Comparison of ENCODE assay signal across 8 mouse cellular contexts in the genomic region with DNA sequence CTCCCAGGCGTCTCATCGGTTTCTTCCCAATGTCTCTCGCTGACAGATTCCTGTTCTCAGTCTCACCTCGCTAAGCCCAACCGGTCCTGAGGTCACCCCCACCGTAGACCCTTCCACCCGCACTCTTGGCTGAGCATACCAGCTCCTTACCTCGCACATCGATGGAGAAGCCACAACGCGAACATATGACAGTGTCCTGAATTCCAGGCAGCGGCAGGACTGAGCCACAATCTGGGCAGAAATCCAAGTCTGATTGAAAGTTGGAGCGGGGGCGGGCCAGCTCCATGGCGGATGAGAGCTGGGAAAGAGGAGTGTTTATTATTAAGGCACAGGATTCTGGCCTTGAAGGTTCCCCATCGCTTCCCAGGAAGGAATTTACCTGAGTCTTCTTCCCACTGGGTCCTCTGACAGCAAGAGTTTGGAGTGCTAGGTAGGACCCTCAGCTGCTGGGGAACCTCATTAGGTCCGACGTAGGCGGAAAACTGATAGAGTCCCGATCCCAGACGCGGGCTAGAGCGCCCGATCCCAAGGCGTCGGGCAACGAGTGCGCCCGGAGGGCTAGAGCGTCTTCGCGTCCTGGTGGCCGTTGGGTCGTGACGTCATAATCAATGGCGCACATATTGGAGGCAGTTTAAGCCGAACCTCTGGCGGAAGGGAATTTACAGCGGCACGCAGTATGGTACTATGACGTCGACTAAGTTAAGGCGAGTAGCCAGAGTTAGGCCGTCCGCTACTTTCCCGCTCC. TPM values are rescaled to one million over a fixed set of nuclear protein-coding genes. Genes with fewer than 3 reads are reported as not detected.
DNase-seq lines count a peak whose midpoint lies in the region; ATAC-seq and TF ChIP-seq lines count a peak whose summit lies in the region.

A gene (minus strand): TSS at position 561 of the 745 bp plus-strand sequence.
A gene (plus strand): TSS at position 594 of the 745 bp plus-strand sequence.

- DNase-seq in Patski (ENCODE audit: low read depth, low spot score) = peak; percentile 82
- peak; percentile 93 to 95 for DNase-seq in cerebellum, postnatal 14 days
- DNase-seq in frontal cortex, postnatal 14 days (ENCODE audit: low spot score in 2 of 2) = peak; percentile 93 to 94
- peak; percentile 84 to 88 for DNase-seq in layer of hippocampus, postnatal 25 days (ENCODE audit: extremely low spot score in 1 of 2, low spot score in 1 of 2)
- DNase-seq in lung, postnatal 25 days (ENCODE audit: low spot score) = peak; percentile 95
- peak; percentile 99 for DNase-seq in retina, embryonic 14.5 days (ENCODE audit: low spot score)
- DNase-seq in thymus, postnatal 4 days = peak; percentile 86

- ATAC-seq in Patski = peak; percentile 88
- ATAC-seq in hindbrain, embryonic 13.5 days (ENCODE audit: low FRiP score) = peak; percentile 98

- H3K9ac ChIP-seq in hindbrain, embryonic 13.5 days = peak within 1 kb of the TSS; percentile 85

- H3K27ac ChIP-seq in hindbrain, embryonic 13.5 days = peak within 1 kb of the TSS; percentile 87

- H3K27me3 ChIP-seq in Patski = no peaks in the 10 kb centered on the region
- H3K27me3 ChIP-seq in hindbrain, embryonic 13.5 days = no peaks in the 10 kb centered on the region

- TF ChIP-seq CTCF in Patski (IDR thresholded peaks at IDR 0.05) = no peak

- WGBS in hindbrain, embryonic 13.5 days = under 1% methylated on average over 46 of the region's 46 CpGs

- in situ Hi-C loops in Patski (cut with MboI; ENCODE audit: low pct_unique_long_range_greater_than_20kb) = loop anchor here (5.0 kb wide), 1 partner anchor 89 kb away; a partner anchor contains a TSS

- no peaks in the 10 kb centered on the region for H3K9me3 ChIP-seq in hindbrain, embryonic 13.5 days

- H3K4me2 ChIP-seq in hindbrain, embryonic 13.5 days = peak within 1 kb of the TSS; percentile 70

- H3K4me3 ChIP-seq in hindbrain, embryonic 13.5 days = peak within 1 kb of the TSS; percentile 69

- POLR2A ChIA-PET in Patski (lab: Charles Lee) = interaction anchor here (1.9 kb wide), 1 partner anchor 70 kb away, joined by 4 read pairs; no protein-coding TSS in a partner anchor

- CTCF ChIA-PET in Patski (lab: Charles Lee) = interaction anchor here (1.0 to 2.0 kb wide), 2 partner anchors 14 to 125 kb away, joined by 3 to 5 read pairs; no protein-coding TSS in a partner anchor

- peaks cover 23% of the 10 kb centered on the region for H3K4me1 ChIP-seq in hindbrain, embryonic 13.5 days (replicated peaks)

- peaks cover 6% of the 10 kb centered on the region; the same call in 1 of the 2 replicates for H3K36me3 ChIP-seq in hindbrain, embryonic 13.5 days

RNA-seq across cellular contexts. Expression of the first gene that starts in this region (rescaled TPM):
- 42.1 TPM for polyA plus RNA-seq in Patski (2021)
- polyA plus RNA-seq in hindbrain, embryonic 13.5 days (2015; fragmentation: Nextera tagmentation; extraction: Ambion mirVana) = 66.4 and 67.7 TPM in 2 replicates
- total RNA-seq in layer of hippocampus, postnatal 25 days (2021) = 10 to 100 TPM; 36.1 to 39.9 TPM

RNA-seq across cellular contexts. Expression of the second gene that starts in this region (rescaled TPM):
- polyA plus RNA-seq in Patski (2021) = 10.3 TPM
- polyA plus RNA-seq in hindbrain, embryonic 13.5 days (2015; fragmentation: Nextera tagmentation; extraction: Ambion mirVana) = 5.7 and 6.3 TPM in 2 replicates
- 1 to 10 TPM; 5.6 to 7.1 TPM for total RNA-seq in layer of hippocampus, postnatal 25 days (2021)

Comparison
In these comparisons a context has a peak if more than half of its experiments do, and no peak if none do; other contexts are left out.
1. Peak in every context shown above with its lines: DNase-seq, ATAC-seq, H3K4me3 ChIP-seq and H3K27ac ChIP-seq.